Mouse (Mus musculus): ENCODE results near the gene Ddi2. TPM values are rescaled to one million over a fixed set of nuclear protein-coding genes. Genes with fewer than 3 reads are reported as not detected.

Gene Ddi2
- total RNA-seq, 2 experiments from 2014 or later = 39.4 to 44.1 TPM

- peak; percentile 14 to 46 for DNase-seq (ENCODE audit: low spot score in 2 of 2)
- intact Hi-C loops (cut with DNase I) = no loop called here
Observed at GRCm38 (mm10) chr4:141663122-141663931, 59.9 kb downstream of the Ddi2 start.

GRCm38 (mm10) chr4:141660884-141661283, 62.3 kb downstream of the Ddi2 start:
- no peak for DNase-seq (ENCODE audit: low spot score in 2 of 2)
- intact Hi-C loops (cut with DNase I) = no loop called here

GRCm38 (mm10) chr4:141659739-141660138, 63.5 kb downstream of the Ddi2 start:
- intact Hi-C loops (cut with DNase I) = no loop called here
- DNase-seq (ENCODE audit: low spot score in 2 of 2) = no peak

GRCm38 (mm10) chr4:141658846-141659484, 64.3 kb downstream of the Ddi2 start:
- intact Hi-C loops (cut with DNase I) = no loop called here
- no peak for DNase-seq (ENCODE audit: low spot score in 2 of 2)

GRCm38 (mm10) chr4:141656932-141657331, 66.3 kb downstream of the Ddi2 start:
- intact Hi-C loops (cut with DNase I) = no loop called here
- DNase-seq (ENCODE audit: low spot score in 2 of 2) = no peak

DNA sequence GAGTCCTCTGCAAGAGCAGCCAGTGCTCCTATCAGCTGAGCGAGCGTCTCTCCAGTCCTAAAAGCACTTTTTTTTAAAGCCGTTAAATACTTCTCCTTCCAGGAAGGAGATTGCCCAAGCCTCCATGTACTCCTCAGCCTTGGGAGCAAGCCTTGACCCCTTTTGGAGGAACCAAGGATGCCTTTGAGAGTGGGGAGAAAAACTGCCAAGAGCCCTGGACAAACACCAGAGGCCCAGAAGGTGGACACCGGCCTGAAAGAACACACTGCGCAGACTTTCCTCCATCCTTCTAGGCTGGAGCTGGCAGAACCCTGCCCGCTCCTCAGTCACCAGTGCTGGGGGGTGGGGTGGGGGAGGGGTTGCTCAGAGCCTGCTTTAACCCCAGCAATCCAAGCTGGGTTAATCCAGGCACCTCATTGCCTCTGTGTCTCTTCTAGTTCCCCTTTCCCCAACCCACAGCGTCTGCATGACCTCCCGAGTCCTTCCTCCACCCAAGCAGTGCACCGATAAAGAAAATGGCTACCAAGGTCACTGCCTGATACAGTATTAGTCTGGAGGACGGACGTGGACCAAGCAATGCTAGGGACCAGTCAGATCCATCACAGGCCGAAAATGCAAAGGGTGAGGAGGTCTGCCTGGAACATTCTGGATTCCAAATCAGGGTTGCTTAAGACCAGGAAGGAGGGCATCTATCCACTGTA, 67.2 kb downstream of the Ddi2 start:
- DNase-seq (ENCODE audit: low spot score in 2 of 2) = no peak
- intact Hi-C loops (cut with DNase I) = no loop called here

GRCm38 (mm10) chr4:141654509-141654908, 68.7 kb downstream of the Ddi2 start:
- no peak for DNase-seq (ENCODE audit: low spot score in 2 of 2)
- intact Hi-C loops (cut with DNase I) = no loop called here

DNA sequence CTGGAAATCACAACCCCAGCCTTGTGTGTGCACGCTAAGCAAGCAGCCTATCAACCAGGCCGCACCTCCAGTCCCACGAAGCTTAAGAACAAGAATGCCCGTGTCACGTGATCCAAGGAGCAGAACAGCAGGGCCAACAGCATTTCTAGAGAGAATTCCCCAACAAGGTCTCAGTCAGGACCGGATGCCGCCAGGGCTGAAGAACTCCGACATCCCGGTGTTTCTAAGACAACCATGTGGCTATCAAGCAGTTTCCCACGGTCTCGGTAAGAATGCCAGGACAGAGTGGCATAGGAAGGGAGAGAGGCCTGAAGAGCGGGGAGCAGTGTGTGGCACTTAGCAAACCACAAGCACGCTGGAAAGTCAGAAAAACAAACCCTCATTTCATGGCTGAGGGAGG, 69.4 kb downstream of the Ddi2 start:
- intact Hi-C loops (cut with DNase I) = no loop called here
- DNase-seq (ENCODE audit: low spot score in 2 of 2) = no peak

DNA sequence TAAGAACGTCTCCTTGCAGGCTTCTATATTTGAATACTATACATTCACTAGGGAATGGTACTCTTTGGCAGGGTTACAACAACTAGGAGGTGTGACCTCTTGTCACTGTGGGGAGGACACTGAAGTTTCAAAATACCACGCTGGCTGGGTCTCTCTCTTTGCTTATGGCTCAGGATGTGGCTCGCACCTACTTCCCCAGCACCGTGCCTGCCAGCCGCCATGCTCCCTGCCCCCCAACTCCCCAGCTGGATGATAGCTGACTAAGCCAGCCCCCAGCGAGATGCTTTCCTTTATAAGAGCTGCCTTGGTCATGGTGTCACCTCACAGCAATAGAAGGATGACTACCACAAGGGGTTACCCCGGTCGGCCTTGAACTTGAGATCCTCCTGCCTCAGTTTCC, 70.2 kb downstream of the Ddi2 start:
- DNase-seq (ENCODE audit: low spot score in 2 of 2) = no peak
- intact Hi-C loops (cut with DNase I) = no loop called here

- intact Hi-C loops (cut with DNase I) = no loop called here
- no peak for DNase-seq (ENCODE audit: low spot score in 2 of 2)
Observed at GRCm38 (mm10) chr4:141651944-141652343, 71.3 kb downstream of the Ddi2 start.

DNA sequence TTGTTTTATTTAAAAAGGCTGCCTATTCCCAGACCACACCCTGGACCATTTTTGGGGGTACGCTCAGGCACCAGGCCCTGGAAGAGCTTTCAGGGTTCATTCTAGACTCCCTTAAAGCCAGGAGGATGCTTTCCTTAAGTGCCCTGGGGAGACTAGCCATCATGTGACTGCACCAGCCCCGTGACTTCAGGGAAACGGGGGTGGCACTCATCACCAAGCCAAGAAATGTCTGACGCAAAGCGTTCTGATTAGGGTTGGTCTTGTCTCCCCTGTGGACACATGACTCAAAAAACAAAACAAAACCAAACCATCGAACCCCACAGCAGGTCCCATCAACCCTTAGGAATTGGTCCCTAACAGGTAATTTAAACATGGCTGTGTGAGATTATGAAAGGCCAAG, 71.9 kb downstream of the Ddi2 start:
- DNase-seq (ENCODE audit: low spot score in 2 of 2) = no peak
- intact Hi-C loops (cut with DNase I) = no loop called here

DNA sequence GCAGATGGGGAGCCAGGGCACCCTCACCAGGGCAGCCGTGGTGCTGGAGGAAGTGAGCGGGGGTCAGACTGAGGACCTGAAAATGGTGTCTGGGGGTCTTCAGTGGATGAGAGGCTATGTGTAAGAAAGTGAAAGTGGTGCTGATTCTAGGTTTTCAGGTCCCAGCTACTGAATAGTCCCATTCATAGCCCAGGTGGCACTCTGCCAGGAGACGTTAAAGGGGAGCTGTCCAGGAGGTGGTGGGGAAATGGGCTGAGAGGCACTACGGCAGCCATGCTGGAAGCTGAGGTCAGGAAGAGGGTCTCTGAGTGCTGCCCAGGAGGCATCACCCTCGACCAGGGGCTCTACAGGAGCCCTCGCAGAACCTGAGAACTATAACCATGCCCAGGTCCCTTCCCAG, 74.0 kb downstream of the Ddi2 start:
- DNase-seq (ENCODE audit: low spot score in 2 of 2) = no peak
- intact Hi-C loops (cut with DNase I) = no loop called here

GRCm38 (mm10) chr4:141648262-141648661, 75.0 kb downstream of the Ddi2 start:
- intact Hi-C loops (cut with DNase I) = no loop called here
- no peak for DNase-seq (ENCODE audit: low spot score in 2 of 2)

- DNase-seq (ENCODE audit: low spot score in 2 of 2) = no peak
- intact Hi-C loops (cut with DNase I) = no loop called here
Observed at GRCm38 (mm10) chr4:141647187-141647586, 76.0 kb downstream of the Ddi2 start.

- no peak for DNase-seq (ENCODE audit: low spot score in 2 of 2)
- intact Hi-C loops (cut with DNase I) = no loop called here
Observed at GRCm38 (mm10) chr4:141645988-141646387, 77.2 kb downstream of the Ddi2 start.

- peak in 1 of 2 experiments; percentile 49 for DNase-seq (ENCODE audit: low spot score in 2 of 2)
- intact Hi-C loops (cut with DNase I) = no loop called here
Observed at GRCm38 (mm10) chr4:141643118-141643855, 79.9 kb downstream of the Ddi2 start.

DNA sequence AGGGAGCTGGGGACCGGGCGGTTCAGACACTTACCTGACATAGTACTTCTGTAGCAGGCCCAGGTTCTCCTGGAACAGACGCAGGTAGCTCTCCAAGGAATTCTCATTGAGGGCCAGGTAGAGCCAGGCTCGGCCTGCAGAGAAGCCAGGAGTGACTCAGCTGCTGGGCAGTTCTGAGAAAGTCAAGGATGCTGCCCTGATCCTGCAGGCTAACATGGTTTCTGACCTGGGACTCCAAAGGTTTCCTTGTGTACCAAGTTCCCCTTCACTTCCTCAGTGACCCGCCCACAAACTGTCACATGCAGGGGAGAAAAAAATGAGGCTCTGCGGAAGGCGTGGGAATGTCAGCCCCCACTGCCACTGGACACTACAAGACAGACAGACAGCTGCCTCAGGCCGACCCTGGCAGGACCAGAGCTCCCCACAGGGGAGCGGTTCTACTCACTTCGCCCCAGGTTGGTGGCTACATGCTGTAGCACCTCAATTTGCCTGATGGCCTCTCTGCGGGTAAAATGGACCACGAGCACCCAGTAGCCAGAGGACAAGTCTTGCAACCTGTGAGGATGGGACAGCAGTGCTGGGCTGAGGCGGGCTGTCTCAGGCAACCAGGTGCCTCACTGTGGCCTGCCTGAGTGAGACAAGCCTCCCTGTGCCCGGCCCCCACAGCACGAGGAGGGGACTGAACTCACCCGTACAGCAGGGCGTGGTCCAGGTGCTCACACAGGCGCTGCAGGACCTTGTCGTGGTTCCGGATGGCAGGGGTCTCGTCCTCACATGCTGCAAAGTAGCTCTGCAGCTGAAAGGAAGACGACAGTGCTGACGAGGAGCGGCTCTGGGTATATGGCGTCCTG, 81.0 kb downstream of the Ddi2 start:
- DNase-seq (ENCODE audit: low spot score in 2 of 2) = no peak
- intact Hi-C loops (cut with DNase I) = no loop called here

GRCm38 (mm10) chr4:141641353-141641771, 81.9 kb downstream of the Ddi2 start:
- DNase-seq (ENCODE audit: low spot score in 2 of 2) = no peak
- intact Hi-C loops (cut with DNase I) = no loop called here

GRCm38 (mm10) chr4:141639474-141639873, 83.7 kb downstream of the Ddi2 start:
- DNase-seq (ENCODE audit: low spot score in 2 of 2) = no peak
- intact Hi-C loops (cut with DNase I) = no loop called here
